Mouse (Mus musculus): ENCODE measurements at regions not wholly inside any gene's neighbourhood (a gene's known extent, or its start where the extent isn't known, plus 50 kb on each side); places are given as distances from the start of the nearest gene placed in this dataset.

DNA sequence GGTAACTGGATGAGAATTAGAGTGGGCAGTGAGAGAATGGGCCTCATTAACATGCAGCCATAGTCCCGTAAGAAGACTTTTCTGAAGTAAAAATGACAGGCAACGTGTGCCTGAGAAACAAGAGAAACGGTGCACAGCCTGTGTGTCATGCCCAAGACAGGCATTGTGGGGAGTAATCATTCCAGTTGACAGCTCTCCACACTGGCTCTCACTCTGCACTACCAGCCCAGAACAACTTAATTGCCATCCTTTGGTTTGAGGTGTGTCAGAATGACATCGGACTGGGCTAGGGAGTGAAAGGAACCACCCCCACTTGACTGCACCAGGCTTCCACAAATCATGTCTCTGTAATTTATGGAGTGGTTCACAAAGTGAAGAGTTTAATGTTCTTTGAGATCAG lies 1104.9 kb downstream of the Pcdh7 start:
- DNase-seq: no peak

DNA sequence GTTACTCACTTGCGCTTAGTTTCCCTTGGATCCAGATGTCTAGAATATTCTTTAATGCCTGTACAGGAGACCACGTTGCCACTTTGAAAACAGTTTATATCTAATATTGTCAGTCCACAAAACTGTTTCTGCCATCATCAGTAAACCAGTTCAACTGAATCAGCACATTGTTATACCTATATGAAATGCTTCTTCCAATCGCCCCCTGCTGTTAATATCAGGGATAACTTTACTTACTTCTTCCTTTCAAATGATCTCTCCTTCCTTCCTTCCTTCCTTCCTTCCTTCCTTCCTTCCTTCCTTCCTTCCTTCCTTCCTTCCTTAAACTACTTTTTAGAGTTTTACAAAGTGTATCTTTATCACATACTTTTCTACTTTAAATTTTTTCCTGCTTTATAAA lies 1108.2 kb downstream of the Pcdh7 start:
- DNase-seq: no peak

DNA sequence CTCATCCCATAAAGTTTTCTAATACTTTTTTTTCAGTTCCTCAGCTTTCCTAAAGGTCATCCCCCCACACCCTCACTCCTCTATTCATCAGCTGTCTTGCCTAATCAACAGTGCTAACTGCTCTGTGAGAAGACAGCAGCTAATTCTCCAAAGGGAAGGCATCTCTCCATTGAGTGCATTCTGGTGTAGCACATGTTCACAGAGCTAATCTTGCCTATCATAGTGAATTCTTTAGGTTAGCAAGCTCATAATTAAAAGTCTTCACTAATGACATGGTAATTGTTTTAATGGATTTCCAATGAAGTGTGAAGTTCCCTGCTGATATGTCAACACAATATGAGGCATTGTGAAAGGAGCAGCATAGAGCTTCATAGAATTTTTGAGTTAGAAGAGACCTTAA lies 1129.2 kb downstream of the Pcdh7 start:
- DNase-seq: no peak

DNA sequence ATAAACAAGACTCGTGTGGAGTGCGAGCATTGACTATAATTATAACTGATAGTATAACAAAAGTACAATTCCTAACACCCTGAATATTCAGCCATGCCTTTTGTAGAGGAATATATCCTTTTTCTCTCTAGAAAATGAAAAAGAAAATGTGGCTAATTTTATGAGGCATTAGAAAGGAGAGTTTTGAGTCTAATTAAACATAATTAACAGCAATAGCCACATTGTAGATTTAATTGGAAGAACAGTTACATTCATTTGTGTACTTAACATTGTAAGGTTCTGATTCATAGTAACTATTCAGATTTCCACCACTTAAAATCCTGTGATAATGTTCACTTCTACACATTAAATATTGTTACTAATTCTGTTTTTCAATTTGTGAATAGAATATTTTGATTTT lies 1140.2 kb downstream of the Pcdh7 start:
- DNase-seq: no peak

DNA sequence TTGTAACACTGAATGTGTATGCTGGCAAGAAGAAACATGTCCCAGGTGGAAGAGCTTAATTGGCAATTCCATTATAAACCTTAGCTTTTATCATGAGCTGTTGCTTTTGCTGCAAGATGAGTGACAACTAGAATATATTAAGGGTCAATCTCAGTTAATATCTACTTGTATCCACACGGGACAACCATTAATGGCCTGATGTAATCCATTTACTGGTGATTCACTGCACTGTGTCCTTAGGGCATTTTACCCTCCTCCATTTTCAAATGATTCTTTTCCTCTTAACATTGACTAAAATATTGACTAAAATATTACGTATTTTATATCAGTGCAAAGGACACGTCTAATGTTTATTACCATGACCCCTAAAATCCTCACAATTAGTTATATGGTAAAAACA lies 1175.7 kb downstream of the Pcdh7 start:
- no peak for DNase-seq

DNA sequence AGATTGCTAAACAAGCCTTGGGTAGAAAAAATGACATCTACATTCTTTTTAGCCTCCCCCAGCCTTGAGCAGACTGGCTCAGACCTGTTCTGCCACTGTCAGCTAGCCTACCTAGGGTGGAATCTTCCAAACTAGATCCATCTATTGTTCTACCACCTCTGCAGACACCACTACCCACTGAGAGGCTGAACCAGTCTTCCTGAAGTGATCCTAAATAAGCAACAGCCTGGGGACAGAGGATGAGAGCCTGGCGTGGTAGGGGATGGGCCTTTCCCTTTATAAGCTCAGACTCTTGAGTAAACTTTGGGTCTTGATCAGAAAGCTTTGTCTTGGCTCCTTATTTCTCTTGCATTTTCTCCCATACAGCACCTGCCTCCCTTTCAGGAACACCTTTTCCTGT lies 1223.7 kb downstream of the Pcdh7 start:
- no peak for DNase-seq

DNA sequence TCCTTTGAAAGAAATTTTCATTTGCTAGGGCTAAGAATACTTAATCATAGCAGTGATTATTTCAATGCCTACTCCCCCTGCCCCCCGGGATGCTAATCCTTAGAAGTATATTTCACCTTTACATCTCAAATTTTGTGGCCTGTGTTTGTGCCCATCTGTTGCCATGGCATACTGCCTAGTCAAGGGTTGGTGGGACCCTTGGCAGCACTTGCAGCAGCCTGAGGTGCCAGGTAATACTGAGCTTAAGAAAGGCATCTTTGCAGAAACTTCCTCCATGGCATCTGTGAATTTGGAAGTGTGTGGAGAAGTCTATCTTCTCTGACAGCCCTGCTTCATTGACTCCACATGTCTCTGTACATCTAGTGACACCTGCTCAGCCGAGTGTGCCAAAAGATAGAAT lies 1257.5 kb downstream of the Pcdh7 start:
- peak; percentile 5 to 36 for DNase-seq

DNA sequence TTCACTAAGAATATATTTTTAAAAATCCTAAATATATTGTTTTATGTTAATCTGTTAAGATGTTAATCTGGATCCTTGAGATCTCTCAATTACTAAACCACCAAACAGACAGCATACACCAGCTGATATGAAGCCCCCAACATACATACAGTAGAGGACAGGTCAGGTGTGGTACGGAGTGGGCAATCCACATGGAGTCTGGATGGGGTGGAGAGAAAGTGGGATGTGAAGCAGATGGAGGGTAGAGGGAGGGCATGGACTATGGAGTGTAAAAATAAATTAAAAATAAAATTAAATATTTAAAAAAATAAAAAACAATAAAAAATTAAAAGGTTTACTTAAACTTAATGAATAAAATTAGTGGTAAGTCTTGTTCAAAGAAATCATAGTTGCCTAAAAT lies 1270.0 kb downstream of the Pcdh7 start:
- no peak for DNase-seq
